In the genomic region with DNA sequence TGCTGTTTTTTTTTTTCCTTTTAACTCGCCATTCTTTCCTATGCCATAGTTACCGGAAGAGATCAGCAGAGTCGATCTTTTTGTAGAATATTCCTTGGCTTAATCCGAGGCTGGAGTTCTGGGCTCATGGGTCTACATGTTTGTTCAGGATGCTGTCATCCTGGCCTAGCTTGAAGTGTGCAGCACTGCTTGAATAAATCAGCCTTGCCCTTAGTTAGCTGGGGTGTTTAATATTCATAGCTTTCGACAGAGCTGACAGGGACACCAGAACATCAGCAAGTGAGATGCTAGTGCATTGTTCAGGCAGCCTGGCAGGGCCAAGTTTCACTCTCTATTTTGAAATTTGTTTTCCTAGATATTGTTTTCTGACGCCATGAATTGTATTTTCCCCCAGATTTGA, we compare ENCODE assay signal across 27 mouse cellular contexts.
DNase-seq lines count a peak whose midpoint lies in the region; ATAC-seq and TF ChIP-seq lines count a peak whose summit lies in the region.
"Had no signal": no experiment of that assay in that cellular context is flagged by ENCODE, and none has a peak within 500 bp of the region (broad histone marks: within the 10 kb centered on the region; RNA-seq: fewer than 3 reads in every experiment).

No protein-coding gene starts in this region.

- ATAC-seq in hindbrain, embryonic 11.5 days (ENCODE audit: low FRiP score), result peak; percentile 67; the same call in 1 of the 2 replicates
- 0 out of 2 replicates have a peak, but pooled peaks have one; percentile 35 for ATAC-seq in hindbrain, postnatal 0 days
- ATAC-seq in midbrain, postnatal 0 days (ENCODE audit: low FRiP score), result no peak
- ATAC-seq: activated CD4-positive, CD25-positive, alpha-beta regulatory T cell, adult 4 months had no signal

- no peaks in the 10 kb centered on the region for H3K36me3 ChIP-seq in hindbrain, embryonic 11.5 days (ENCODE audit: control insufficient read depth, insufficient read depth, low read length)
- H3K36me3 ChIP-seq in hindbrain, embryonic 10.5 days, result no peaks in the 10 kb centered on the region
- no peaks in the 10 kb centered on the region for H3K36me3 ChIP-seq in hindbrain, postnatal 0 days (ENCODE audit: insufficient read depth, low read length)
- H3K36me3 ChIP-seq in midbrain, postnatal 0 days (ENCODE audit: insufficient read depth, low read length), result no peaks in the 10 kb centered on the region
- H3K36me3 ChIP-seq: embryonic facial prominence, embryonic 12.5 days; heart, embryonic 10.5 days; limb, embryonic 15.5 days; lung, embryonic 15.5 days; neural tube, embryonic 12.5 days; stomach, embryonic 15.5 days had no signal

- WGBS in hindbrain, embryonic 11.5 days, result 69% methylated on average over 6 of the region's 6 CpGs
- 71% methylated on average over 6 of the region's 6 CpGs for WGBS in hindbrain, embryonic 10.5 days
- WGBS in hindbrain, postnatal 0 days, result 45% methylated on average over 6 of the region's 6 CpGs
- 30% methylated on average over 6 of the region's 6 CpGs for WGBS in midbrain, postnatal 0 days

- H3K9me3 ChIP-seq in hindbrain, embryonic 11.5 days (ENCODE audit: control insufficient read depth, low read length), result no peaks in the 10 kb centered on the region
- no peaks in the 10 kb centered on the region for H3K9me3 ChIP-seq in hindbrain, embryonic 10.5 days
- no peaks in the 10 kb centered on the region for H3K9me3 ChIP-seq in hindbrain, postnatal 0 days (ENCODE audit: low read length)
- H3K9me3 ChIP-seq in midbrain, postnatal 0 days (ENCODE audit: low read length), result no peaks in the 10 kb centered on the region
- H3K9me3 ChIP-seq: embryonic facial prominence, embryonic 12.5 days; heart, embryonic 10.5 days; limb, embryonic 15.5 days; lung, embryonic 15.5 days; neural tube, embryonic 12.5 days; stomach, embryonic 15.5 days had no signal

- no peaks in the 10 kb centered on the region for H3K4me1 ChIP-seq in hindbrain, embryonic 11.5 days (replicated peaks; ENCODE audit: control insufficient read depth, insufficient read depth, low read length)
- peaks cover 11% of the 10 kb centered on the region; the same call in 1 of the 2 replicates for H3K4me1 ChIP-seq in hindbrain, embryonic 10.5 days (replicated peaks)
- no peaks in the 10 kb centered on the region for H3K4me1 ChIP-seq in hindbrain, postnatal 0 days (ENCODE audit: insufficient read depth, low read length)
- no peaks in the 10 kb centered on the region for H3K4me1 ChIP-seq in midbrain, postnatal 0 days (ENCODE audit: insufficient read depth, low read length)
- H3K4me1 ChIP-seq: embryonic facial prominence, embryonic 12.5 days; heart, embryonic 10.5 days; limb, embryonic 15.5 days; lung, embryonic 15.5 days; megakaryocyte, embryonic 14.5 days; stomach, embryonic 15.5 days had no signal

- no peak overlapping the region for H3K4me2 ChIP-seq in hindbrain, embryonic 11.5 days (replicated peaks; ENCODE audit: low read depth, low read length)
- H3K4me2 ChIP-seq in hindbrain, postnatal 0 days (ENCODE audit: low read depth, low read length), result no peak overlapping the region
- H3K4me2 ChIP-seq in midbrain, postnatal 0 days (ENCODE audit: low read depth, low read length, poor library complexity, severe bottlenecking), result no peak overlapping the region
- H3K4me2 ChIP-seq: embryonic facial prominence, embryonic 12.5 days; limb, embryonic 15.5 days; lung, embryonic 15.5 days; neural tube, embryonic 12.5 days; stomach, embryonic 15.5 days had no signal

- no peak overlapping the region; the same call in 1 of the 2 replicates for H3K27ac ChIP-seq in hindbrain, embryonic 11.5 days (ENCODE audit: low read depth, low read length)
- H3K27ac ChIP-seq in hindbrain, embryonic 10.5 days, result no peak overlapping the region
- no peak overlapping the region for H3K27ac ChIP-seq in hindbrain, postnatal 0 days
- no peak overlapping the region for H3K27ac ChIP-seq in midbrain, postnatal 0 days (ENCODE audit: low read depth, low read length)
- H3K27ac ChIP-seq: embryonic facial prominence, embryonic 12.5 days; gastrocnemius, adult 2 months; heart, embryonic 10.5 days; limb, embryonic 15.5 days; liver, embryonic 14.5 days; lung, embryonic 15.5 days; neural tube, embryonic 12.5 days; stomach, embryonic 15.5 days had no signal

- peak; percentile 18 for DNase-seq in embryo, embryonic 10.5 days (ENCODE audit: low spot score)
- DNase-seq in embryo, embryonic 9.5 days (ENCODE audit: extremely low spot score), result no peak
- peak; percentile 11 for DNase-seq in hindbrain, embryonic 11.5 days (ENCODE audit: low spot score)
- no peak for DNase-seq in hindbrain, embryonic 10.5 days (ENCODE audit: low spot score)
- peak; percentile 18 for DNase-seq in hindbrain, postnatal 0 days (ENCODE audit: low spot score)
- DNase-seq in midbrain, postnatal 0 days (ENCODE audit: low spot score), result peak; percentile 28
- DNase-seq in ovary, postnatal 10 days (ENCODE audit: low spot score), result no peak
- no peak for DNase-seq in frontal cortex, postnatal 25 days (ENCODE audit: low spot score in 2 of 2)
- DNase-seq: adrenal gland, postnatal 14 days; cerebellum, adult 9-10 months; gastrocnemius, adult 2 months; heart, postnatal 4 days; kidney, adult 2 months; kidney, postnatal 10 days; left cerebral cortex, postnatal 4 days; lung, postnatal 36 days; thymus, adult 18-20 months; thymus, postnatal 36 days had no signal

- TF ChIP-seq CTCF in hindbrain, postnatal 0 days (IDR thresholded peaks at IDR 0.05; ENCODE audit: low read depth), result no peak
- no peak for TF ChIP-seq CTCF in midbrain, postnatal 0 days (IDR thresholded peaks at IDR 0.05)

- H3K27me3 ChIP-seq in hindbrain, embryonic 11.5 days (ENCODE audit: control insufficient read depth, insufficient read depth, low read length), result no peaks in the 10 kb centered on the region
- H3K27me3 ChIP-seq in hindbrain, embryonic 10.5 days (ENCODE audit: insufficient read depth, poor library complexity, severe bottlenecking), result no peaks in the 10 kb centered on the region
- no peaks in the 10 kb centered on the region for H3K27me3 ChIP-seq in hindbrain, postnatal 0 days (ENCODE audit: insufficient read depth, low read length)
- no peaks in the 10 kb centered on the region for H3K27me3 ChIP-seq in midbrain, postnatal 0 days (ENCODE audit: insufficient read depth, low read length)
- H3K27me3 ChIP-seq: embryonic facial prominence, embryonic 12.5 days; limb, embryonic 15.5 days; lung, embryonic 15.5 days; megakaryocyte, embryonic 14.5 days; neural tube, embryonic 12.5 days; stomach, embryonic 15.5 days had no signal

- no peak overlapping the region for H3K9ac ChIP-seq in hindbrain, embryonic 11.5 days (ENCODE audit: low read depth, low read length)
- no peak overlapping the region for H3K9ac ChIP-seq in hindbrain, postnatal 0 days (replicated peaks; ENCODE audit: low read length)
- H3K9ac ChIP-seq in midbrain, postnatal 0 days (replicated peaks; ENCODE audit: low read length, poor library complexity, severe bottlenecking), result no peak overlapping the region; the same call in 1 of the 2 replicates
- H3K9ac ChIP-seq: embryonic facial prominence, embryonic 12.5 days; limb, embryonic 15.5 days; liver, embryonic 14.5 days; lung, embryonic 15.5 days; neural tube, embryonic 12.5 days; stomach, embryonic 15.5 days had no signal

- H3K4me3 ChIP-seq in hindbrain, embryonic 11.5 days (ENCODE audit: low read depth, low read length), result no peak overlapping the region
- H3K4me3 ChIP-seq in hindbrain, embryonic 10.5 days, result no peak overlapping the region
- no peak overlapping the region for H3K4me3 ChIP-seq in hindbrain, postnatal 0 days (ENCODE audit: low read length)
- H3K4me3 ChIP-seq in midbrain, postnatal 0 days (ENCODE audit: low read depth, low read length), result no peak overlapping the region
- H3K4me3 ChIP-seq: embryonic facial prominence, embryonic 12.5 days; gastrocnemius, adult 2 months; heart, embryonic 10.5 days; limb, embryonic 15.5 days; lung, embryonic 15.5 days; megakaryocyte, embryonic 14.5 days; neural tube, embryonic 12.5 days; stomach, embryonic 15.5 days had no signal

Comparison
In these comparisons a context has a peak if more than half of its experiments do, and no peak if none do; other contexts are left out.
1. DNase-seq: peak in embryo, embryonic 10.5 days (single experiment), hindbrain, embryonic 11.5 days (single experiment), hindbrain, postnatal 0 days (single experiment) and midbrain, postnatal 0 days (single experiment); none in embryo, embryonic 9.5 days (single experiment), hindbrain, embryonic 10.5 days (single experiment), ovary, postnatal 10 days (single experiment) and frontal cortex, postnatal 25 days (0 of 2).